Mouse (Mus musculus): ENCODE data around the gene Gtdc1. TPM values are rescaled to one million over a fixed set of nuclear protein-coding genes. Genes with fewer than 3 reads are reported as not detected.

Gene Gtdc1
- polyA plus RNA-seq, 1 experiment from 2014 or later: 30.2 TPM

DNA sequence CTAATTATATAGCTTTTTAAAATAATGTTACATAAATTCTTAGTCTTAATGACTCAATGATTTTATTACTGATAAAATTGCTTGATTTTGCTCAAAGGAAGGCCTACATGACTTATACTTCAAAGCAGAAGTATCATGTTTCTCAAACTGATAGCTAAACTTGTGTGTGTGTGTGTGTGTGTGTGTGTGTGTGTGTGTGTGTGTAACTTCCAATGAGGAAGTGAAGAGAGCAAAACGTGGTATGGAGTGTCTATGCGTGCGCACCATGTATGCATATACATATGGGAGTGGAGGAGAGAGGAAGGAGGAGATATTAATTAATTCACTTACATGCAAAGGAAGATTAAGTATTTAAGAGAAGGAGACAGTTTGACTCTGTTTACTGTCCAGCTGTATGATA, 100.8 kb downstream of the Gtdc1 start:
- H3K4me3 ChIP-seq (replicated peaks; ENCODE audit: low read length): no peak overlapping the region
- H3K9ac ChIP-seq (replicated peaks; ENCODE audit: low read depth, low read length): no peak overlapping the region
- WGBS: 96% methylated on average over 3 of the region's 3 CpGs
- no peaks in the 10 kb centered on the region for H3K9me3 ChIP-seq (ENCODE audit: control insufficient read depth, low read length)
- H3K36me3 ChIP-seq (ENCODE audit: control insufficient read depth, insufficient read depth): no peaks in the 10 kb centered on the region
- no peak overlapping the region for H3K4me2 ChIP-seq (ENCODE audit: low read length)
- H3K27me3 ChIP-seq (replicated peaks; ENCODE audit: control insufficient read depth, insufficient read depth, low read length): no peaks in the 10 kb centered on the region
- H3K27ac ChIP-seq (ENCODE audit: low read length): no peak overlapping the region
- no peak for ATAC-seq
- H3K4me1 ChIP-seq (replicated peaks; ENCODE audit: control insufficient read depth, insufficient read depth, low read length): no peaks in the 10 kb centered on the region

DNA sequence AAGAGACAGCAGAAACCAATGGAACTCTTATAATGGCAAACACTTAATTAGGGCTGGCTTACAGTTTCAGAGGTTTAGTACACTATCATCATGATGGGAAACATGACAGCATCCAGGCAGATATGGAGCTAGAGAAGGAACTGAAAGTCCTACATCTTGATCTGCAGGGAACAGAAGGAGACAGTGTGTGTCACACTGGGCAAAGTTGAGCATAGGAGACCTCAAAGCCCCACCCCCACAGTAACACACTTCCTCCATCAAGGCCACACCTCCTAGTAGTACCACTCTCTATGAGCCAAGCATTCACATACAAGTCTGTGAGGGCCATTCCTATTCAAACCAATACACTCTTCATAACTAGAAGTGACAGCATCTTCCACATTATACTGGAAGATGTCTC, 109.7 kb downstream of the Gtdc1 start:
- H3K9me3 ChIP-seq (ENCODE audit: control insufficient read depth, low read length): no peaks in the 10 kb centered on the region
- no peak for ATAC-seq
- H3K9ac ChIP-seq (replicated peaks; ENCODE audit: low read depth, low read length): no peak overlapping the region
- H3K27ac ChIP-seq (ENCODE audit: low read length): no peak overlapping the region
- H3K4me3 ChIP-seq (replicated peaks; ENCODE audit: low read length): no peak overlapping the region
- H3K36me3 ChIP-seq (ENCODE audit: control insufficient read depth, insufficient read depth): no peaks in the 10 kb centered on the region
- no peak overlapping the region for H3K4me2 ChIP-seq (ENCODE audit: low read length)
- H3K27me3 ChIP-seq (replicated peaks; ENCODE audit: control insufficient read depth, insufficient read depth, low read length): no peaks in the 10 kb centered on the region
- no peaks in the 10 kb centered on the region for H3K4me1 ChIP-seq (replicated peaks; ENCODE audit: control insufficient read depth, insufficient read depth, low read length)

DNA sequence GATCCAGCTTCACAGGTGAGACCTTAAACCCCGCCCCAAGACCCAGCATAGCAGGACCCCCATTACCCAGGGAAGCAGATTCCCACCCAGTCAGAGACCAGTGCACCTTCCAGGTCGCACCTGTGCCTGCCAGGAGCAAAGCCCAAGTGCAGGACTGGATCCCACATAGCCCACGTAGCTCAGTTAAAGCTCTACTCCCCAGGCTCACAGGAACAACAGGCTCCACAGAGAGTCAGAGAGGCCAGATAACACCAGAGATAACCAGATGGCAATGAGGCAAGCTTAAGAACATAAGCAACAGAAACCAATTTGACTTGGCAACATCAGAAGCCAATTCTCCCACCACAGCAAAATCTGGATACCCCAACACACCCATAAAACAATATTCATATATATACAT, 113.7 kb downstream of the Gtdc1 start:
- ATAC-seq: no peak
- Histone ChIP-seq H3K4me3 (replicated peaks; ENCODE audit: low read length) (no peak overlapping the region), H3K36me3 (ENCODE audit: control insufficient read depth, insufficient read depth) (no peaks in the 10 kb centered on the region), H3K4me1 (replicated peaks; ENCODE audit: control insufficient read depth, insufficient read depth, low read length) (no peaks in the 10 kb centered on the region), H3K9me3 (ENCODE audit: control insufficient read depth, low read length) (no peaks in the 10 kb centered on the region), H3K27ac (ENCODE audit: low read length) (no peak overlapping the region), H3K4me2 (ENCODE audit: low read length) (no peak overlapping the region), H3K9ac (replicated peaks; ENCODE audit: low read depth, low read length) (no peak overlapping the region), H3K27me3 (replicated peaks; ENCODE audit: control insufficient read depth, insufficient read depth, low read length) (no peaks in the 10 kb centered on the region)
- 73% methylated on average over 3 of the region's 3 CpGs for WGBS

DNA sequence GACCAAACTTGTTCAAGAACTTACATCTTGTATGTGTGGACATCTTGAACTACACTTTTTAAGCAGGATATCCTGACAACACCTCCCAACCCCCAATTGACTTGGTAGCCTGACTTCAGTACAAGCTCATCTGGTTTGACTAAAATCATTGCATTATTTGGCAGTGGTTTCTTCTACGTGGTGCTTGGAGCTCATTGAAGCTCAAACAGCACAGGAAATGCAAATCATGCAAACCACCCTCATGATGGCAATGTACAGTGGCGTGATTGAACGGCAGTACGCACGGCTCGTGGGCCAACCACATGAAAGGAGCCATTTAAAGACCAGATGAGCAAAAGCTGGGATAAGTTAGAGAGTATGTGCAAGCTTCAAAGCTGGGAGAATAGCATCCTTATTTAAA, 123.0 kb downstream of the Gtdc1 start:
- Histone ChIP-seq H3K4me3 (replicated peaks; ENCODE audit: low read length) (no peak overlapping the region), H3K4me2 (ENCODE audit: low read length) (no peak overlapping the region), H3K27ac (ENCODE audit: low read length) (no peak overlapping the region), H3K9ac (replicated peaks; ENCODE audit: low read depth, low read length) (no peak overlapping the region), H3K36me3 (ENCODE audit: control insufficient read depth, insufficient read depth) (no peaks in the 10 kb centered on the region), H3K9me3 (ENCODE audit: control insufficient read depth, low read length) (no peaks in the 10 kb centered on the region), H3K4me1 (replicated peaks; ENCODE audit: control insufficient read depth, insufficient read depth, low read length) (no peaks in the 10 kb centered on the region), H3K27me3 (replicated peaks; ENCODE audit: control insufficient read depth, insufficient read depth, low read length) (no peaks in the 10 kb centered on the region)
- WGBS: 76% methylated on average over 6 of the region's 6 CpGs
- ATAC-seq: no peak

DNA sequence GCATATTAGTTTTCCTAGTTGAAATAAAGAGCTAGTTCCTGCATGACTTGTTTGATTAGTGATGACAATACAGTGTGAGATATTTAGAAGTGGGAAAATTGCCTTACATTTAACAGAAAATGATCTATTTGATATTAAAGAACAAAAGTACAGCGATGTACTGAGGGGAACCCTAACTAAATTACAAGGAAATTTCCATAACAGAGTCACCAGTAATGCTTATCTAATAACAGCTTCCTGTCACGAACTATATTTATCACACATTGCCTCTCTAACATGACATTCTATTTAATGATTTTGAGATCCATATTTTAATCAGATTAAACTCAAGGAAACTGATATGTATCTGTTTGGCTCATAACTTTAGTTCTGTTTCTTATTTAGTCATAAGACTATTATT, 126.1 kb downstream of the Gtdc1 start:
- H3K36me3 ChIP-seq (ENCODE audit: control insufficient read depth, insufficient read depth): no peaks in the 10 kb centered on the region
- H3K9ac ChIP-seq (replicated peaks; ENCODE audit: low read depth, low read length): no peak overlapping the region
- H3K4me1 ChIP-seq (replicated peaks; ENCODE audit: control insufficient read depth, insufficient read depth, low read length): no peaks in the 10 kb centered on the region
- H3K9me3 ChIP-seq (ENCODE audit: control insufficient read depth, low read length): no peaks in the 10 kb centered on the region
- WGBS: 80% methylated on average over 2 of the region's 2 CpGs
- no peak overlapping the region for H3K27ac ChIP-seq (ENCODE audit: low read length)
- H3K4me2 ChIP-seq (ENCODE audit: low read length): no peak overlapping the region
- H3K4me3 ChIP-seq (replicated peaks; ENCODE audit: low read length): no peak overlapping the region
- no peaks in the 10 kb centered on the region for H3K27me3 ChIP-seq (replicated peaks; ENCODE audit: control insufficient read depth, insufficient read depth, low read length)
- no peak for ATAC-seq

DNA sequence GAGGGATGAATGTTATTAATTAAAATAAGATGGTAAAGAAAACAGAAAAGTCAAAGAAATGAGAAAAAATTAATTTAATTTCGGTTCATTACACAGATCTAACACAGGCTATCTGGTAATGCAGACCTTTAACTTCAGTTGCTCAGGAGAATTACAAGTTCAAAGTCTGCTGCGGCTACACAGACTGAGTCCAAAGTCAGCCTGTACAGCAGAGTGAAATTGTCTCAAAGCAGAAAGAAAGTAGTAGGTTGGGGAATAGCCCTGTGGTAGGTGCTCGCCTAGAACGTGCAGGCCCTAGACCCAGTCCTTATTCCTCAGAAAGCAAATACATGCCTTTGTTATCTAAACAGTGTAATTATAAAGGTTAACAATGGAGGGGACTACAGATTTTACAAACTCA, 135.6 kb downstream of the Gtdc1 start:
- Histone ChIP-seq H3K9ac (replicated peaks; ENCODE audit: low read depth, low read length) (no peak overlapping the region), H3K36me3 (ENCODE audit: control insufficient read depth, insufficient read depth) (no peaks in the 10 kb centered on the region), H3K4me2 (ENCODE audit: low read length) (no peak overlapping the region), H3K9me3 (ENCODE audit: control insufficient read depth, low read length) (no peaks in the 10 kb centered on the region), H3K27ac (ENCODE audit: low read length) (no peak overlapping the region), H3K4me3 (replicated peaks; ENCODE audit: low read length) (no peak overlapping the region), H3K4me1 (replicated peaks; ENCODE audit: control insufficient read depth, insufficient read depth, low read length) (no peaks in the 10 kb centered on the region), H3K27me3 (replicated peaks; ENCODE audit: control insufficient read depth, insufficient read depth, low read length) (no peaks in the 10 kb centered on the region)
- ATAC-seq: no peak
- 73% methylated on average over 4 of the region's 4 CpGs for whole genome bisulfite sequencing

DNA sequence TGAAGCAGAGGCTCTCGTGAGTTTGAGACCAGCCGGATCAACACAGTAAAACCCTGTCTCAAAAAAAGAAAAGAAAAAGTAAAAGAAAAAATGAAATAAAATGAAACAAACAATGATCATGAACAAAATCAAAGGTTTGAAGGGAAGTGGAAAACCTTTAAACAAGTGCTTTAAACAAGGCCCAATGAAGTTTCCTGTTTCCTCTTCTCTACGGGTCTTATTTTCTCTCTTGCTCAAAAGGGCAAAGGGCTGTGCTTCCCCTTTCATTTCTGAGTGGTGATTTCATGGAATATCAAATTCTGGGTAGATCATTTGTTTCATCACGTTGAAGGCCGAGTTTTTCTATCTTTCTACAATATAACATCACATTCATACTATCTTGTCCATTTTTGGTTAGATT, 136.3 kb downstream of the Gtdc1 start:
- no peak for ATAC-seq
- Histone ChIP-seq H3K36me3 (ENCODE audit: control insufficient read depth, insufficient read depth) (no peaks in the 10 kb centered on the region), H3K4me2 (ENCODE audit: low read length) (no peak overlapping the region), H3K4me3 (replicated peaks; ENCODE audit: low read length) (no peak overlapping the region), H3K9ac (replicated peaks; ENCODE audit: low read depth, low read length) (no peak overlapping the region), H3K4me1 (replicated peaks; ENCODE audit: control insufficient read depth, insufficient read depth, low read length) (no peaks in the 10 kb centered on the region), H3K27me3 (replicated peaks; ENCODE audit: control insufficient read depth, insufficient read depth, low read length) (no peaks in the 10 kb centered on the region), H3K27ac (ENCODE audit: low read length) (no peak overlapping the region), H3K9me3 (ENCODE audit: control insufficient read depth, low read length) (no peaks in the 10 kb centered on the region)
- 95% methylated on average over 5 of the region's 5 CpGs for WGBS

DNA sequence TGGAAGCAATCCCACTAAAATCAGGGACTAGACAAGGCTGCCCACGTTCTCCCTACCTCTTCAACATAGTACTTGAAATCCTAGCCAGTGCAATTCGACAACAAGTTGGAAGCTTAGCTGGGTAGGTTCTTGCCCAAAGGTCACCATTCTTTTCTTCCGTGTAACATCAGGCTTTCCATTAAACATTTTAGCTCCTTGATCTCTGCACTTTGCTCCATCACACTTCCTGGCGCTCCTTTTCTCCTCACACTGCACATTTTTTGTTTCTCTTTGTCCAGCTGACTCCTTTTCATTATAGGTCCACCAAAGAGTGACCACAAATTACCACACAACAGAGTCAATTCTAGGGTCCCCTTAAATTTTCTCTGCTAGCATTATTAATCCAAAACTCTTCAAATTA, 144.7 kb downstream of the Gtdc1 start:
- no peak overlapping the region for H3K9ac ChIP-seq (replicated peaks; ENCODE audit: low read depth, low read length)
- H3K9me3 ChIP-seq (ENCODE audit: control insufficient read depth, low read length): no peaks in the 10 kb centered on the region
- no peak overlapping the region for H3K27ac ChIP-seq (ENCODE audit: low read length)
- H3K36me3 ChIP-seq (ENCODE audit: control insufficient read depth, insufficient read depth): no peaks in the 10 kb centered on the region
- WGBS: 94% methylated on average over 4 of the region's 4 CpGs
- H3K4me3 ChIP-seq (replicated peaks; ENCODE audit: low read length): no peak overlapping the region
- ATAC-seq: no peak
- no peak overlapping the region for H3K4me2 ChIP-seq (ENCODE audit: low read length)
- H3K4me1 ChIP-seq (replicated peaks; ENCODE audit: control insufficient read depth, insufficient read depth, low read length): no peaks in the 10 kb centered on the region
- H3K27me3 ChIP-seq (replicated peaks; ENCODE audit: control insufficient read depth, insufficient read depth, low read length): no peaks in the 10 kb centered on the region

DNA sequence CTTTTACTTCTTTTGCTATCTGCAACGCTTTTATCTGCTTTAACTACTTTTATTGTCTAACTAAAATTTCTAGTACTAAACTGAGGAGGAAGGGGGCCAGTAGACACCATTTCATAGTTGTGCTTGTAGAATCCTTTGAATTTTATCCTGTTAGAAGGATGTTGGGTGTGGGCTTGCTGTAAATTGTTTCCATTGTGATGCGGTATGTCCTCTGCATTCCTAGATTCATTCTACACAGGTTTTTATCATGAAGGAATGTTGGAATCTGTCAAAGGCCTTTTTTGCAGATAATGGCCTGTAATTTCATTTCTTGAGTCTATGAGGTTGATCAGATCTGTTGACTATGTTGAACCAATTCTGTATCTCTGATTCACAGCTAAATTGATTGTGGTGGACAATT, 146.5 kb downstream of the Gtdc1 start:
- no peaks in the 10 kb centered on the region for H3K36me3 ChIP-seq (ENCODE audit: control insufficient read depth, insufficient read depth)
- no peaks in the 10 kb centered on the region for H3K9me3 ChIP-seq (ENCODE audit: control insufficient read depth, low read length)
- no peaks in the 10 kb centered on the region for H3K4me1 ChIP-seq (replicated peaks; ENCODE audit: control insufficient read depth, insufficient read depth, low read length)
- no peak overlapping the region for H3K4me3 ChIP-seq (replicated peaks; ENCODE audit: low read length)
- H3K9ac ChIP-seq (replicated peaks; ENCODE audit: low read depth, low read length): no peak overlapping the region
- no peak overlapping the region for H3K4me2 ChIP-seq (ENCODE audit: low read length)
- no peak overlapping the region for H3K27ac ChIP-seq (ENCODE audit: low read length)
- H3K27me3 ChIP-seq (replicated peaks; ENCODE audit: control insufficient read depth, insufficient read depth, low read length): no peaks in the 10 kb centered on the region
- 99% methylated on average over 2 of the region's 2 CpGs for WGBS
- ATAC-seq: no peak

DNA sequence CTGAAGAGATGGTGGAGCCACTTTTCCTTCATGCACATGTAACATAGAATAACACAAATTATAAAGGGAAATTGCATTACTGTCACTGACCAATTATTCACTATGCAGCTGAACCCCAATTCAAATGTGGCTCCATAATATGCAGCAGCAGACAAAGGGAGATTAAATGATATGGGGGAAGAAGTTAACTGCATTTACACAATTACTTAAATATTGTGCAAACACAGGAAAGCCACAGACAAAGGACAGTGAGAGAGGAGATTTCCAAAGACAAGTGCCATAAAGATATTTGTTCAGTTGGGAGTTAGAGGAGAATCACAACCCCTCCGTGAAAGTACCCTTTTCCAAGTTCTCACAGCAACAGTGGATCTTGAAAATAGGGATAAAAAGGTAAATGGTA, 163.6 kb downstream of the Gtdc1 start:
- no peak for ATAC-seq
- Histone ChIP-seq H3K36me3 (ENCODE audit: control insufficient read depth, insufficient read depth) (no peaks in the 10 kb centered on the region), H3K9me3 (ENCODE audit: control insufficient read depth, low read length) (no peaks in the 10 kb centered on the region), H3K4me1 (replicated peaks; ENCODE audit: control insufficient read depth, insufficient read depth, low read length) (no peaks in the 10 kb centered on the region), H3K4me3 (replicated peaks; ENCODE audit: low read length) (no peak overlapping the region), H3K9ac (replicated peaks; ENCODE audit: low read depth, low read length) (no peak overlapping the region), H3K4me2 (ENCODE audit: low read length) (no peak overlapping the region), H3K27ac (ENCODE audit: low read length) (no peak overlapping the region), H3K27me3 (replicated peaks; ENCODE audit: control insufficient read depth, insufficient read depth, low read length) (no peaks in the 10 kb centered on the region)
- WGBS: 86% methylated on average over 1 of the region's 1 CpGs

Measured in forebrain, embryonic 16.5 days (tissue).